Mouse (Mus musculus): Measurements from ENCODE around the gene Nek7.

GRCm38 (mm10) chr1:138480694-138481093 is 139.2 kb downstream of the Nek7 start:
- TF ChIP-seq CTCF (IDR thresholded peaks at IDR 0.05; ENCODE audit: low read depth, low read length) = no peak
- no peak for TF ChIP-seq POLR2A (IDR thresholded peaks at IDR 0.05; ENCODE audit: insufficient read depth, low read length)
- no peak for TF ChIP-seq EP300 (IDR thresholded peaks at IDR 0.05; ENCODE audit: insufficient read depth, low read depth, low read length)
